7 mouse cellular contexts compared by ENCODE assay signal in genomic region chr15:81928277-81928676, GRCm38 (mm10). TPM values are rescaled to one million over a fixed set of nuclear protein-coding genes. Genes with fewer than 3 reads are reported as not detected.
DNase-seq lines count a peak whose midpoint lies in the region; ATAC-seq and TF ChIP-seq lines count a peak whose summit lies in the region.

No protein-coding gene starts in this region.

- H3K9ac ChIP-seq in hindbrain, embryonic 15.5 days, result no peak overlapping the region

- no peak for ATAC-seq in megakaryocyte, adult 5-6 weeks (ENCODE audit: poor library complexity, severe bottlenecking)
- no peak for ATAC-seq in hindbrain, embryonic 15.5 days (ENCODE audit: low FRiP score, low read depth)

- H3K27ac ChIP-seq in bone marrow, adult 2 months (ENCODE audit: control insufficient read depth, insufficient read depth, low read depth, low read length, poor library complexity), result peak overlapping the region; percentile 54
- H3K27ac ChIP-seq in hindbrain, embryonic 15.5 days (replicated peaks), result peak overlapping the region; percentile 86

- no peaks in the 10 kb centered on the region for H3K9me3 ChIP-seq in megakaryocyte, embryonic 14.5 days
- no peaks in the 10 kb centered on the region for H3K9me3 ChIP-seq in hindbrain, embryonic 15.5 days

- peak overlapping the region; percentile 77 for H3K4me3 ChIP-seq in megakaryocyte, embryonic 14.5 days (replicated peaks)
- no peak overlapping the region for H3K4me3 ChIP-seq in bone marrow, adult 2 months (replicated peaks; ENCODE audit: control insufficient read depth, low read depth, low read length)
- no peak overlapping the region for H3K4me3 ChIP-seq in hindbrain, embryonic 15.5 days

- peaks cover 15% of the 10 kb centered on the region for H3K36me3 ChIP-seq in megakaryocyte, embryonic 14.5 days (replicated peaks; ENCODE audit: low read length)
- H3K36me3 ChIP-seq in hindbrain, embryonic 15.5 days, result no peaks in the 10 kb centered on the region

- H3K4me2 ChIP-seq in hindbrain, embryonic 15.5 days, result no peak overlapping the region

- no peak for TF ChIP-seq POLR2A in bone marrow, adult 2 months (IDR thresholded peaks at IDR 0.05; ENCODE audit: borderline replicate concordance, control insufficient read depth, low read depth, low read length)

- H3K27me3 ChIP-seq in megakaryocyte, embryonic 14.5 days (replicated peaks), result peaks cover 2% of the 10 kb centered on the region
- H3K27me3 ChIP-seq in hindbrain, embryonic 15.5 days, result no peaks in the 10 kb centered on the region

- peaks cover 69% of the 10 kb centered on the region for H3K4me1 ChIP-seq in megakaryocyte, embryonic 14.5 days
- peaks cover 12% of the 10 kb centered on the region for H3K4me1 ChIP-seq in bone marrow, adult 2 months (ENCODE audit: control insufficient read depth, insufficient read depth, low read length)
- peaks cover 36% of the 10 kb centered on the region for H3K4me1 ChIP-seq in hindbrain, embryonic 15.5 days (replicated peaks)

- no peak for TF ChIP-seq CTCF in bone marrow, adult 2 months (IDR thresholded peaks at IDR 0.05; ENCODE audit: control insufficient read depth, insufficient read depth, low read length)

- 12% methylated on average over 11 of the region's 11 CpGs for WGBS in bone marrow, adult 2 months
- 43% methylated on average over 11 of the region's 11 CpGs for WGBS in hindbrain, embryonic 15.5 days

- DNase-seq in lung, postnatal 25 days (ENCODE audit: low spot score), result peak; percentile 26
- DNase-seq in frontal cortex, postnatal 25 days (ENCODE audit: low spot score in 2 of 2), result no peak
- no peak for DNase-seq in thymus, postnatal 36 days

RNA-seq across cellular contexts. Expression of gene Polr3h, which starts 2.2 kb away (rescaled TPM):
- 38.3 and 52.6 TPM in 2 replicates for polyA plus RNA-seq in megakaryocyte, embryonic 14.5 days (2012; ENCODE audit: insufficient read depth, low replicate concordance)
- total RNA-seq in megakaryocyte, adult 5-6 weeks (2015), result 2.7 and 3.9 TPM in 2 replicates
- total RNA-seq in megakaryocyte, adult 5-6 weeks (2017), result 5.5 and 7.8 TPM in 2 replicates
- polyA plus RNA-seq in bone marrow, adult 2 months (2011; ENCODE audit: insufficient read depth, insufficient read length, low replicate concordance, missing spikeins), result 12.4 and 12.5 TPM in 2 replicates
- 87.3 and 92.0 TPM in 2 replicates for polyA plus RNA-seq in hindbrain, embryonic 15.5 days (2015; fragmentation: Nextera tagmentation; extraction: Ambion mirVana)

RNA-seq across cellular contexts. Expression of gene Csdc2, which starts 8.3 kb away (rescaled TPM):
- not detected in 2 replicates for polyA plus RNA-seq in megakaryocyte, embryonic 14.5 days (2012; ENCODE audit: insufficient read depth, low replicate concordance)
- total RNA-seq in megakaryocyte, adult 5-6 weeks (2015), result not detected in 2 replicates
- not detected in 2 replicates for total RNA-seq in megakaryocyte, adult 5-6 weeks (2017)
- polyA plus RNA-seq in bone marrow, adult 2 months (2011; ENCODE audit: insufficient read depth, insufficient read length, low replicate concordance, missing spikeins), result 0.80 TPM in 1 of 2 replicates, not detected in the other
- 213 and 253 TPM in 2 replicates for polyA plus RNA-seq in hindbrain, embryonic 15.5 days (2015; fragmentation: Nextera tagmentation; extraction: Ambion mirVana)

RNA-seq across cellular contexts. Expression of gene Pmm1, which starts 32.5 kb away (rescaled TPM):
- polyA plus RNA-seq in megakaryocyte, embryonic 14.5 days (2012; ENCODE audit: insufficient read depth, low replicate concordance), result 7.0 and 42.9 TPM in 2 replicates
- 10.4 and 10.5 TPM in 2 replicates for total RNA-seq in megakaryocyte, adult 5-6 weeks (2015)
- total RNA-seq in megakaryocyte, adult 5-6 weeks (2017), result 5.6 and 5.7 TPM in 2 replicates
- 23.1 and 51.8 TPM in 2 replicates for polyA plus RNA-seq in bone marrow, adult 2 months (2011; ENCODE audit: insufficient read depth, insufficient read length, low replicate concordance, missing spikeins)
- polyA plus RNA-seq in hindbrain, embryonic 15.5 days (2015; fragmentation: Nextera tagmentation; extraction: Ambion mirVana), result 102 and 108 TPM in 2 replicates

RNA-seq across cellular contexts. Expression of gene 1700029P11Rik, which starts 52.1 kb away (rescaled TPM):
- polyA plus RNA-seq in megakaryocyte, embryonic 14.5 days (2012; ENCODE audit: insufficient read depth, low replicate concordance), result not detected in 2 replicates
- total RNA-seq in megakaryocyte, adult 5-6 weeks (2015), result not detected in 2 replicates
- not detected in 2 replicates for total RNA-seq in megakaryocyte, adult 5-6 weeks (2017)
- 3.0 TPM in 1 of 2 replicates, not detected in the other for polyA plus RNA-seq in bone marrow, adult 2 months (2011; ENCODE audit: insufficient read depth, insufficient read length, low replicate concordance, missing spikeins)
- polyA plus RNA-seq in hindbrain, embryonic 15.5 days (2015; fragmentation: Nextera tagmentation; extraction: Ambion mirVana), result not detected in 2 replicates

RNA-seq across cellular contexts. Expression of gene Aco2, which starts 56.2 kb away (rescaled TPM):
- 36.5 and 110 TPM in 2 replicates for polyA plus RNA-seq in megakaryocyte, embryonic 14.5 days (2012; ENCODE audit: insufficient read depth, low replicate concordance)
- 47.0 and 58.7 TPM in 2 replicates for total RNA-seq in megakaryocyte, adult 5-6 weeks (2015)
- total RNA-seq in megakaryocyte, adult 5-6 weeks (2017), result 82.3 and 89.4 TPM in 2 replicates
- 41.0 and 71.1 TPM in 2 replicates for polyA plus RNA-seq in bone marrow, adult 2 months (2011; ENCODE audit: insufficient read depth, insufficient read length, low replicate concordance, missing spikeins)
- polyA plus RNA-seq in hindbrain, embryonic 15.5 days (2015; fragmentation: Nextera tagmentation; extraction: Ambion mirVana), result 282 and 287 TPM in 2 replicates

Comparison
In these comparisons a context has a peak if more than half of its experiments do, and no peak if none do; other contexts are left out.
1. RNA of gene Csdc2, which starts 8.3 kb away (polyA plus RNA-seq): 213 to 253 TPM in hindbrain, embryonic 15.5 days; 0.80 TPM in bone marrow, adult 2 months and not detected in megakaryocyte, embryonic 14.5 days; every median in the first group is over 100 times any median in the second.